Mouse (Mus musculus): ENCODE data around the gene Def6. TPM values are rescaled to one million over a fixed set of nuclear protein-coding genes. Genes with fewer than 3 reads are reported as not detected.
"Not testable (repeated sequence)": the region's sequence is repeated elsewhere in the genome, so short reads cannot be mapped to it uniquely, and the experiment has no call there.

Gene Def6
- polyA plus RNA-seq, 1 experiment from 2014 or later: 20.9 TPM

- WGBS (ENCODE audit: missing documents): 88% methylated on average over 9 of the region's 10 CpGs
- peaks cover 19% of the 10 kb centered on the region; the same call in 1 of the 2 replicates for H3K36me3 ChIP-seq (ENCODE audit: inconsistent target)
- H3K27ac ChIP-seq; H3K4me3 ChIP-seq (ENCODE audit: inconsistent target); H3K79me2 ChIP-seq (ENCODE audit: inconsistent target): not testable (repeated sequence)
These were observed 14.9 kb downstream of the Def6 start for GRCm38 (mm10) chr17:28222463-28222862.

GRCm38 (mm10) chr17:28223561-28224391 lies 16.2 kb downstream of the Def6 start:
- WGBS (ENCODE audit: missing documents): 7% methylated on average over 46 of the region's 46 CpGs
- peaks cover 32% of the 10 kb centered on the region; the same call in 1 of the 2 replicates for H3K36me3 ChIP-seq (ENCODE audit: inconsistent target)

GRCm38 (mm10) chr17:28224615-28225014 lies 17.0 kb downstream of the Def6 start:
- Histone ChIP-seq H3K4me3 (ENCODE audit: inconsistent target) (no peak overlapping the region), H3K36me3 (ENCODE audit: inconsistent target) (peaks cover 38% of the 10 kb centered on the region; the same call in 1 of the 2 replicates), H3K79me2 (ENCODE audit: inconsistent target) (no peaks in the 10 kb centered on the region), H3K27ac (no peak overlapping the region)
- WGBS (ENCODE audit: missing documents): 96% methylated on average over 10 of the region's 10 CpGs

More at GRCm38 (mm10) chr17:28223561-28224391, 16.2 kb downstream of the Def6 start:
- Histone ChIP-seq H3K4me3 (ENCODE audit: inconsistent target) (peak overlapping the region; percentile 5; the same call in 1 of the 2 replicates), H3K27ac (peak overlapping the region; percentile 12; the same call in 1 of the 2 replicates), H3K79me2 (ENCODE audit: inconsistent target) (no peaks in the 10 kb centered on the region)

GRCm38 (mm10) chr17:28226014-28226413 lies 18.4 kb downstream of the Def6 start:
- H3K4me3 ChIP-seq (ENCODE audit: inconsistent target): no peak overlapping the region
- no peak overlapping the region for H3K27ac ChIP-seq
- WGBS (ENCODE audit: missing documents): 25% methylated on average over 21 of the region's 21 CpGs
- no peaks in the 10 kb centered on the region for H3K79me2 ChIP-seq (ENCODE audit: inconsistent target)
- H3K36me3 ChIP-seq (ENCODE audit: inconsistent target): peaks cover 33% of the 10 kb centered on the region; the same call in 1 of the 2 replicates

- Histone ChIP-seq H3K4me3 (ENCODE audit: inconsistent target) (no peak overlapping the region), H3K36me3 (ENCODE audit: inconsistent target) (peaks cover 25% of the 10 kb centered on the region; the same call in 1 of the 2 replicates), H3K79me2 (ENCODE audit: inconsistent target) (peaks cover 28% of the 10 kb centered on the region), H3K27ac (no peak overlapping the region)
- 97% methylated on average over 6 of the region's 6 CpGs for WGBS (ENCODE audit: missing documents)
These were observed 22.9 kb downstream of the Def6 start for GRCm38 (mm10) chr17:28230486-28230885.

- no peak overlapping the region for H3K27ac ChIP-seq
- H3K36me3 ChIP-seq (ENCODE audit: inconsistent target): peaks cover 25% of the 10 kb centered on the region; the same call in 1 of the 2 replicates
- H3K79me2 ChIP-seq (ENCODE audit: inconsistent target): peaks cover 35% of the 10 kb centered on the region
- H3K4me3 ChIP-seq (ENCODE audit: inconsistent target): no peak overlapping the region
- WGBS (ENCODE audit: missing documents): 89% methylated on average over 18 of the region's 18 CpGs
These were observed 23.6 kb downstream of the Def6 start for GRCm38 (mm10) chr17:28231026-28231736.

GRCm38 (mm10) chr17:28232475-28233060 lies 25.0 kb downstream of the Def6 start, which contains the start of gene Ppard:
TSS of gene Ppard (plus strand) at chr17:28232700.
- Histone ChIP-seq H3K27ac (peak within 1 kb of the TSS; percentile 68), H3K36me3 (ENCODE audit: inconsistent target) (peaks cover 18% of the 10 kb centered on the region; the same call in 1 of the 2 replicates)

GRCm38 (mm10) chr17:28233091-28233731 lies 25.6 kb downstream of the Def6 start:
- Histone ChIP-seq H3K4me3 (ENCODE audit: inconsistent target) (peak overlapping the region; percentile 83), H3K79me2 (ENCODE audit: inconsistent target) (peaks cover 55% of the 10 kb centered on the region), H3K27ac (peak overlapping the region; percentile 68), H3K36me3 (ENCODE audit: inconsistent target) (peaks cover 12% of the 10 kb centered on the region; the same call in 1 of the 2 replicates)
- under 1% methylated on average over 17 of the region's 17 CpGs for WGBS (ENCODE audit: missing documents)

More at GRCm38 (mm10) chr17:28232475-28233060, 25.0 kb downstream of the Def6 start, which contains the start of gene Ppard:
- peak within 1 kb of the TSS; percentile 83 for H3K4me3 ChIP-seq (ENCODE audit: inconsistent target)
- peaks cover 48% of the 10 kb centered on the region for H3K79me2 ChIP-seq (ENCODE audit: inconsistent target)
- under 1% methylated on average over 56 of the region's 57 CpGs for WGBS (ENCODE audit: missing documents)

- peaks cover 69% of the 10 kb centered on the region for H3K79me2 ChIP-seq (ENCODE audit: inconsistent target)
- H3K27ac ChIP-seq: no peak overlapping the region
- H3K4me3 ChIP-seq (ENCODE audit: inconsistent target): no peak overlapping the region
- 98% methylated on average over 5 of the region's 5 CpGs for WGBS (ENCODE audit: missing documents)
- H3K36me3 ChIP-seq (ENCODE audit: inconsistent target): peaks cover 4% of the 10 kb centered on the region; the same call in 1 of the 2 replicates
These were observed 27.1 kb downstream of the Def6 start for GRCm38 (mm10) chr17:28234641-28235040.

GRCm38 (mm10) chr17:28235982-28236635 lies 28.5 kb downstream of the Def6 start:
- WGBS (ENCODE audit: missing documents): 86% methylated on average over 7 of the region's 7 CpGs
- Histone ChIP-seq H3K79me2 (ENCODE audit: inconsistent target) (peaks cover 84% of the 10 kb centered on the region), H3K4me3 (ENCODE audit: inconsistent target) (no peak overlapping the region), H3K27ac (no peak overlapping the region), H3K36me3 (ENCODE audit: inconsistent target) (peaks cover 15% of the 10 kb centered on the region; the same call in 1 of the 2 replicates)

- H3K27ac ChIP-seq: no peak overlapping the region
- WGBS (ENCODE audit: missing documents): 67% methylated on average over 4 of the region's 4 CpGs
These were observed 29.0 kb downstream of the Def6 start for GRCm38 (mm10) chr17:28236636-28237015.

GRCm38 (mm10) chr17:28237362-28237761 lies 29.8 kb downstream of the Def6 start:
- Histone ChIP-seq H3K27ac (no peak overlapping the region), H3K36me3 (ENCODE audit: inconsistent target) (peaks cover 27% of the 10 kb centered on the region; the same call in 1 of the 2 replicates), H3K79me2 (ENCODE audit: inconsistent target) (peaks cover 96% of the 10 kb centered on the region), H3K4me3 (ENCODE audit: inconsistent target) (no peak overlapping the region)
- 46% methylated on average over 5 of the region's 5 CpGs for WGBS (ENCODE audit: missing documents)

More at GRCm38 (mm10) chr17:28236636-28237015, 29.0 kb downstream of the Def6 start:
- no peak overlapping the region for H3K4me3 ChIP-seq (ENCODE audit: inconsistent target)
- H3K36me3 ChIP-seq (ENCODE audit: inconsistent target): peaks cover 20% of the 10 kb centered on the region; the same call in 1 of the 2 replicates
- peaks cover 89% of the 10 kb centered on the region for H3K79me2 ChIP-seq (ENCODE audit: inconsistent target)

GRCm38 (mm10) chr17:28237874-28238273 lies 30.3 kb downstream of the Def6 start:
- Histone ChIP-seq H3K79me2 (ENCODE audit: inconsistent target) (peaks cover 100% of the 10 kb centered on the region), H3K36me3 (ENCODE audit: inconsistent target) (peaks cover 31% of the 10 kb centered on the region; the same call in 1 of the 2 replicates), H3K4me3 (ENCODE audit: inconsistent target) (no peak overlapping the region), H3K27ac (no peak overlapping the region)
- 82% methylated on average over 6 of the region's 6 CpGs for WGBS (ENCODE audit: missing documents)

Data from macrophage (primary cell).